Mouse (Mus musculus) heart, postnatal 0 days (tissue): Measurements from ENCODE around the gene Snx32. TPM values are rescaled to one million over a fixed set of nuclear protein-coding genes. Genes with fewer than 3 reads are reported as not detected.

Experiments used
- ATAC-seq: fragments of 200-750 bp; cut with Nextera tagmentation; 2 replicates; pipeline ENCODE4 v1.8.0; 2017; ENCODE audit warnings: low read depth, moderate number of reproducible peaks, moderate library complexity; ENCODE audit not compliant: insufficient read depth
- DNase-seq: peaks from one replicate; pipeline ENCODE4 v3.0.0-alpha.2; 2016; ENCODE audit warnings: low spot score
- H3K27ac ChIP-seq: fragments of 300-500 bp; sonication (generic); 2 replicates; pipeline ENCODE4 v1.5.1; 2014; ENCODE audit warnings: low read depth, mild to moderate bottlenecking
- H3K27me3 ChIP-seq: fragments of 300-500 bp; sonication (generic); 2 replicates; pipeline ENCODE4 v1.6.1; 2014; ENCODE audit warnings: low read length, mixed read lengths; ENCODE audit not compliant: control insufficient read depth, insufficient read depth
- H3K36me3 ChIP-seq: fragments of 300-500 bp; sonication (generic); replicated peaks from 2 replicates; pipeline ENCODE4 v1.6.1; 2014; ENCODE audit warnings: low read length, mixed read lengths; ENCODE audit not compliant: control insufficient read depth, insufficient read depth
- H3K4me1 ChIP-seq: fragments of 300-500 bp; sonication (generic); 2 replicates; pipeline ENCODE4 v1.6.1; 2014; ENCODE audit warnings: antibody characterized with exemption; ENCODE audit not compliant: control insufficient read depth, insufficient read depth
- H3K4me2 ChIP-seq: fragments of 300-500 bp; sonication (generic); 2 replicates; pipeline ENCODE4 v1.6.1; 2014; ENCODE audit warnings: low read depth, mild to moderate bottlenecking, low read length, moderate library complexity
- H3K4me3 ChIP-seq: fragments of 300-500 bp; sonication (generic); 2 replicates; pipeline ENCODE4 v1.5.1; 2014; ENCODE audit warnings: low read depth, low read length
- H3K9ac ChIP-seq: fragments of 300-500 bp; sonication (generic); replicated peaks from 2 replicates; pipeline ENCODE4 v1.6.1; 2014; ENCODE audit warnings: low read depth, low read length, mixed read lengths
- H3K9me3 ChIP-seq: fragments of 300-500 bp; sonication (generic); replicated peaks from 2 replicates; pipeline ENCODE4 v1.6.1; 2016; ENCODE audit warnings: low read length; ENCODE audit not compliant: control insufficient read depth
- CTCF ChIP-seq: IDR thresholded peaks from 2 replicates; pipeline ENCODE4 v1.5.1; 2016; ENCODE audit warnings: antibody characterized with exemption, control low read depth, low read depth
- EP300 ChIP-seq: IDR thresholded peaks from 2 replicates; pipeline ENCODE4 v1.6.1; 2016; ENCODE audit warnings: antibody characterized with exemption, low read depth
- WGBS: fragments of 180-500 bp; shearing (Covaris S2); extraction: QIAGEN DNeasy Blood & Tissue Kit; methylation state at CpG from one replicate; pipeline ENCODE4 v1.1.7; 2014; 5-methylcytosine and 5-hydroxymethylcytosine counted together
- polyA plus RNA-seq: library from polyadenylated mRNA; unstranded; fragments of >200 nt; fragmentation: Nextera tagmentation; extraction: Ambion mirVana; gene quantifications from 2 replicates; pipeline ENCODE4 v1.2.1, GENCODE M21; 2015
- total RNA-seq: library from RNA; depleted of rRNA; stranded (reverse); fragments of >200 nt; gene quantifications from 2 replicates; pipeline ENCODE4 v1.2.3, GENCODE M21; 2014; ENCODE audit warnings: low replicate concordance

Snx32 gene
- total and polyA plus RNA-seq, 2 experiments from 2014 or later: 9.1 to 22.6 TPM

- TF ChIP-seq CTCF: no peak
- no peak for TF ChIP-seq EP300
- no peaks in the 10 kb centered on the region for H3K9me3 ChIP-seq
- H3K27me3 ChIP-seq: no peaks in the 10 kb centered on the region
- DNase-seq (no peak), ATAC-seq (no peak)
- H3K4me1 ChIP-seq: peaks cover 11% of the 10 kb centered on the region
- no peak overlapping the region for H3K9ac ChIP-seq
- 89% methylated on average over 9 of the region's 9 CpGs for WGBS
- H3K4me3 ChIP-seq: no peak overlapping the region
- no peak overlapping the region for H3K4me2 ChIP-seq
- H3K36me3 ChIP-seq: peaks cover 51% of the 10 kb centered on the region
- no peak overlapping the region for H3K27ac ChIP-seq
Measured at GRCm38 (mm10) chr19:5463212-5463611, 47.1 kb downstream of the Snx32 start.

GRCm38 (mm10) chr19:5461411-5461810, 48.9 kb downstream of the Snx32 start:
- peaks cover 20% of the 10 kb centered on the region for H3K4me1 ChIP-seq
- ATAC-seq: no peak
- H3K9ac ChIP-seq: peak overlapping the region; percentile 73
- TF ChIP-seq EP300 (no peak), CTCF (no peak)
- peaks cover 34% of the 10 kb centered on the region for H3K36me3 ChIP-seq
- H3K27me3 ChIP-seq: no peaks in the 10 kb centered on the region
- H3K4me2 ChIP-seq: peak overlapping the region; percentile 94
- 83% methylated on average over 6 of the region's 6 CpGs for WGBS
- H3K27ac ChIP-seq: no peak overlapping the region
- peak overlapping the region; percentile 79 for H3K4me3 ChIP-seq
- no peaks in the 10 kb centered on the region for H3K9me3 ChIP-seq
- DNase-seq: no peak

- ATAC-seq (peak; percentile 53), DNase-seq (peak; percentile 81)
- no peaks in the 10 kb centered on the region for H3K9me3 ChIP-seq
- H3K36me3 ChIP-seq: peaks cover 24% of the 10 kb centered on the region
- WGBS: under 1% methylated on average over 32 of the region's 32 CpGs
- no peaks in the 10 kb centered on the region for H3K27me3 ChIP-seq
- peak within 1 kb of the TSS; percentile 73 for H3K9ac ChIP-seq
- TF ChIP-seq CTCF (no peak), EP300 (peak; percentile 66; the same call in 1 of the 2 replicates)
- H3K27ac ChIP-seq: peak within 1 kb of the TSS; percentile 79
- peak within 1 kb of the TSS; percentile 79 for H3K4me3 ChIP-seq
- peaks cover 28% of the 10 kb centered on the region for H3K4me1 ChIP-seq
- peak within 1 kb of the TSS; percentile 94 for H3K4me2 ChIP-seq
Measured at GRCm38 (mm10) chr19:5460465-5460911, 49.9 kb downstream of the Snx32 start, which contains the start of gene Fibp. Gene Fibp (plus strand): TSS chr19:5460615.

GRCm38 (mm10) chr19:5459896-5460295, 50.4 kb downstream of the Snx32 start:
- Histone ChIP-seq H3K27ac (peak overlapping the region; percentile 79), H3K27me3 (no peaks in the 10 kb centered on the region), H3K9ac (peak overlapping the region; percentile 73), H3K4me1 (peaks cover 31% of the 10 kb centered on the region), H3K9me3 (no peaks in the 10 kb centered on the region), H3K36me3 (peaks cover 19% of the 10 kb centered on the region), H3K4me3 (peak overlapping the region; percentile 79), H3K4me2 (peak overlapping the region; percentile 94)
- 24% methylated on average over 3 of the region's 3 CpGs for WGBS
- TF ChIP-seq EP300 (no peak), CTCF (no peak)
- ATAC-seq (no peak), DNase-seq (no peak)

- ATAC-seq: no peak
- WGBS: 48% methylated on average over 7 of the region's 7 CpGs
- Histone ChIP-seq H3K27me3 (no peaks in the 10 kb centered on the region), H3K4me1 (peaks cover 31% of the 10 kb centered on the region), H3K27ac (no peak overlapping the region), H3K9ac (no peak overlapping the region), H3K4me3 (no peak overlapping the region), H3K4me2 (no peak overlapping the region), H3K36me3 (peaks cover 23% of the 10 kb centered on the region), H3K9me3 (no peaks in the 10 kb centered on the region)
- no peak for DNase-seq
- TF ChIP-seq CTCF (no peak), EP300 (no peak)
Measured at GRCm38 (mm10) chr19:5459019-5459418, 51.3 kb downstream of the Snx32 start.

GRCm38 (mm10) chr19:5457746-5458442, 52.4 kb downstream of the Snx32 start, which contains the start of gene Ccdc85b:
Gene Ccdc85b (minus strand): TSS chr19:5457894.
- Histone ChIP-seq H3K36me3 (peaks cover 22% of the 10 kb centered on the region), H3K4me2 (peak within 1 kb of the TSS; percentile 99), H3K9me3 (no peaks in the 10 kb centered on the region), H3K4me1 (peaks cover 31% of the 10 kb centered on the region), H3K9ac (peak within 1 kb of the TSS; percentile 89), H3K27ac (peak within 1 kb of the TSS; percentile 98), H3K4me3 (peak within 1 kb of the TSS; percentile 75), H3K27me3 (no peaks in the 10 kb centered on the region)
- 14% methylated on average over 14 of the region's 14 CpGs for WGBS
- ATAC-seq: peak; percentile 18
- DNase-seq: no peak
- TF ChIP-seq EP300 (peak; percentile 39; the same call in 1 of the 2 replicates), CTCF (no peak)
